Mouse (Mus musculus) midbrain, embryonic 16.5 days (tissue): Measurements from ENCODE around the gene Fcgbp. TPM values are rescaled to one million over a fixed set of nuclear protein-coding genes. Genes with fewer than 3 reads are reported as not detected.
"Not testable (repeated sequence)": the region's sequence is repeated elsewhere in the genome, so short reads cannot be mapped to it uniquely, and the experiment has no call there.

ENCODE experiments used
- ATAC-seq: fragments of 200-750 bp; cut with Nextera tagmentation; 2 replicates; pipeline ENCODE4 v1.8.0; 2017; ENCODE audit warnings: moderate TSS enrichment
- H3K27ac ChIP-seq: fragments of 300-500 bp; sonication (generic); 2 replicates; pipeline ENCODE4 v1.5.1; 2014; ENCODE audit warnings: mild to moderate bottlenecking, low read length, mixed read lengths
- H3K27me3 ChIP-seq: fragments of 300-500 bp; sonication (generic); 2 replicates; pipeline ENCODE4 v1.6.1; 2014; ENCODE audit warnings: low read depth, low read length, mixed read lengths; ENCODE audit not compliant: control insufficient read depth, insufficient read depth
- H3K36me3 ChIP-seq: fragments of 300-500 bp; sonication (generic); 2 replicates; pipeline ENCODE4 v1.6.1; 2014; ENCODE audit warnings: mild to moderate bottlenecking, low read length, moderate library complexity, mixed read lengths; ENCODE audit not compliant: control insufficient read depth, insufficient read depth
- H3K4me1 ChIP-seq: fragments of 300-500 bp; sonication (generic); 2 replicates; pipeline ENCODE4 v1.6.1; 2014; ENCODE audit warnings: mild to moderate bottlenecking, low read length, mixed read lengths; ENCODE audit not compliant: control insufficient read depth, insufficient read depth
- H3K4me2 ChIP-seq: fragments of 300-500 bp; sonication (generic); 2 replicates; pipeline ENCODE4 v1.6.1; 2014; ENCODE audit warnings: mild to moderate bottlenecking, low read length, mixed read lengths
- H3K4me3 ChIP-seq: fragments of 300-500 bp; sonication (generic); 2 replicates; pipeline ENCODE4 v1.5.1; 2014; ENCODE audit warnings: low read depth, mild to moderate bottlenecking, low read length, moderate library complexity, mixed read lengths
- H3K9ac ChIP-seq: fragments of 300-500 bp; sonication (generic); 2 replicates; pipeline ENCODE4 v1.6.1; 2014; ENCODE audit warnings: low read depth, low read length, mixed read lengths
- H3K9me3 ChIP-seq: fragments of 300-500 bp; sonication (generic); replicated peaks from 2 replicates; pipeline ENCODE4 v1.6.1; 2014; ENCODE audit warnings: mild to moderate bottlenecking, low read length, mixed read lengths; ENCODE audit not compliant: control insufficient read depth, poor library complexity, severe bottlenecking
- WGBS: fragments of 180-500 bp; shearing (Covaris S2); extraction: QIAGEN DNeasy Blood & Tissue Kit; methylation state at CpG from one replicate; pipeline ENCODE4 v1.1.7; 2014; 5-methylcytosine and 5-hydroxymethylcytosine counted together
- polyA plus RNA-seq: library from polyadenylated mRNA; unstranded; fragments of >200 nt; fragmentation: Nextera tagmentation; extraction: Ambion mirVana; gene quantifications from 2 replicates; pipeline ENCODE4 v1.2.1, GENCODE M21; 2015

Fcgbp gene
- polyA plus RNA-seq, 1 experiment from 2014 or later, result 0.26 TPM

DNA sequence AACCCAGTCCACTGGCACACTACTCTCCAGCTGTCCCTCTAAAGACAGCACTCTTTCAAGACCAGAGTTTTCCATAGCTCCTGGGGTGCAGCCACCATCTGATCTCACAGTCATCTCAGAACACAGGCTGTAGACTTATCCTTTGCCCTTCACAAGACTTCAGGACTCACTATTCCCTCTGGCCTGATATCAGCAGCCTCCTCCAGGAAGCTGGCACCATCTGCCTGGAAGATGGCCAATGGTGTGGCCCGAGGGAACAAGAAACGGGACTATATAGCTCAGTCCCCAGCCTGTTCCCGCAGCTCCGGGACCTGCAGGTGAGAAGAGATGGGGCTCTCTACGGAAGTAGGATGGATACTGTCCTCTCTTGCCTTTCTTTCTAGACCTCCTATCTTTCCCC is 58.1 kb downstream of the Fcgbp start, which contains the start of gene 9530053A07Rik:
Gene 9530053A07Rik, plus strand, starts transcription at position 301 of the 400 bp plus-strand sequence.
- Histone ChIP-seq H3K27ac (no peak within 1 kb of the TSS), H3K4me1 (no peaks in the 10 kb centered on the region), H3K36me3 (no peaks in the 10 kb centered on the region), H3K9me3 (no peaks in the 10 kb centered on the region), H3K4me2 (no peak within 1 kb of the TSS), H3K27me3 (no peaks in the 10 kb centered on the region), H3K4me3 (no peak within 1 kb of the TSS), H3K9ac (no peak within 1 kb of the TSS)
- 86% methylated on average over 5 of the region's 5 CpGs for WGBS
- ATAC-seq, result no peak

DNA sequence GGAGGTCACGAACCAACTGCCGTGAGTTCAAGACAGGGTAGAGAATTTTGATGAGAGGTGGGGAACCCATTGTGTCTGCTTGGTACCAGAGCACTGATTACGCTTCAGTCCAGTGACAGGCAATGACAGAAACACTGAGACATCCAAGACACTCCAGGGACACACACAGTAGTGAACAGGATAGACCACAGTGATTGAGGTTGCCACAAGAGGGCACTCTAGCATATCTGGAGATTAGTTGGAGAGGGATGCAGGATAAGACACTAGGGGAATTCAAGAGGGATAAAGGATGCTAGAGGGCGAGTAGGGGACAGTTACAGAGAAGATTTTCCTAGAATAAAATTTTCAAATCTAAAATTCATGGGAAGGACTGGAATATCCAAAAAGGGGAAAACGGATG is 66.6 kb downstream of the Fcgbp start:
- H3K36me3 ChIP-seq, result no peaks in the 10 kb centered on the region
- no peaks in the 10 kb centered on the region for H3K9me3 ChIP-seq
- no peaks in the 10 kb centered on the region for H3K4me1 ChIP-seq
- 50% methylated on average over 5 of the region's 5 CpGs for WGBS
- no peak overlapping the region for H3K27ac ChIP-seq
- no peaks in the 10 kb centered on the region; the same call in none of the 2 replicates for H3K27me3 ChIP-seq
- no peak for ATAC-seq
- H3K9ac ChIP-seq, result no peak overlapping the region
- H3K4me2 ChIP-seq, result no peak overlapping the region
- no peak overlapping the region for H3K4me3 ChIP-seq

DNA sequence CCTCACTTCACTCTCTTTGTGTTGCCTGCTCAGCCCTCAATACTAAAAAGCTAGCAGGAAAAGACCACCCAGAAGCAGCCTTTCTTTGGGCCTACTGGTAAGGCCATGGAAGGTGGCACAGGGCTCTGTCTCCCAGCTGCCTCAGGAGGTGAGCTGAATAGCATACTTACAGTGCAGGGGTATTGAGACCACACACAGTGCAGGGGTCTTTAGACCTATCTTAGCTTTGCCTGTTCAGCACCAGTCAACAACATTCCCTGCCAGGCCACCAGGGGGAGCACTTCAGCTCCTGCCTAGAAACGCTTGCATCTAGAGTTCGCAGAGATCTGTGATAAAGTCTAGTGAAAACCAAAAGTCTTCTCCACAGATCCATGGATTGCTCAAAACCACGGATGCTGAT is 77.2 kb downstream of the Fcgbp start:
- no peak overlapping the region for H3K4me3 ChIP-seq
- no peak overlapping the region for H3K27ac ChIP-seq
- WGBS, result 14% methylated on average over 3 of the region's 3 CpGs
- no peak overlapping the region for H3K4me2 ChIP-seq
- no peak overlapping the region for H3K9ac ChIP-seq
- H3K36me3 ChIP-seq, result no peaks in the 10 kb centered on the region
- H3K27me3 ChIP-seq, result no peaks in the 10 kb centered on the region; the same call in 1 of the 2 replicates
- peak; percentile 60; the same call in 1 of the 2 replicates for ATAC-seq
- no peaks in the 10 kb centered on the region for H3K4me1 ChIP-seq
- no peaks in the 10 kb centered on the region for H3K9me3 ChIP-seq

DNA sequence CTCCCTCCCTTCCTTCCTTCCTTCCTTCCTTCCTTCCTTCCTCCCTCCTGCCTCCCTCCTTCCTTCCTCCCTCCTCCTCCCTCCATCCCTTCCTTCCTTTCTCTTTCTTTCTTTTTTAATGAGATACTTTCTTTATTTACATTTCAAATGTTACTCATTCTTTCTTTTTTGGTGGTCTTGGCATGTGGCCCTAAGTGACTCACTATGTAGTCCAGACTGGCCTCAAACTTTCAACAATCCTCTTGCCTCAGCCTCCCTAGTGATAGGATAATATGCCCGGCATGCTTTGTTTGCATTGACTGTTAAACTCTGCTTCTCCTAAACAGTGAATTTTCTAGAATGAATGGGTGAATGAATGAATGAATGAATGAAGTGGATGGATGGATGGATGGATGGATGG is 78.8 kb downstream of the Fcgbp start:
- H3K4me3 ChIP-seq, result no peak overlapping the region
- H3K9me3 ChIP-seq, result no peaks in the 10 kb centered on the region
- 96% methylated on average over 1 of the region's 1 CpGs for WGBS

DNA sequence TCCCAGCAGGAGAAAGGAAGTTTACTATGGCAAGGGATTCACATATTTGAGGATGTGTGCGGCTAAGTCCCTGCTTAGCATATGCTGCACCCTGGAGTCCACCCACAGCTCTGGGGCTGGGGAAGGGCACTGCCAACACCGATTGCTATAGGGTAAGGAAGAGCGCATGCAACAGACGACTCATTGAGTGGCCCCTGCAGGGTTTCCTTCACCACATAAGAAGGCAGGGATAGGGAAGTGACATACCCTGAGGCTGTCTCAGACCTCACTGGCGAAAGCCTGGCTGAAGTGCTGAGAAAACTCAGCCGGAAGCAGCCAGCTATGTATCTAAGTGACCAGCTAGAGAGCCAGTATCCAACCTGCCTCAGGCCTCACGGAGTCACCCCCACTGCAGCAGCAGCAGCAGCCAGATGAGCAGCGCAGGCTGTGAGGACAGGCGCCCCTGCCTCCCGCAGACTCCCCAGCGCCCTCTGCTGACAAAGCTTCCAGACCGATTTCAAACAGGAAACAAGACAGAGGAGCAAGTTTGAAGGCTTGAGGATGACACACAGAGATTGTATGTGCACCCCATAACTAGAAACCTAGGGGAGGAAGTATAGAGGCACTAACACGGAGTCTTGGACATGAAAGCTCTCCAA is 80.7 kb downstream of the Fcgbp start:
- WGBS, result 14% methylated on average over 13 of the region's 13 CpGs

More for the DNA sequence above, 78.8 kb downstream of the Fcgbp start:
- no peak overlapping the region for H3K9ac ChIP-seq
- no peak overlapping the region for H3K4me2 ChIP-seq
- no peaks in the 10 kb centered on the region for H3K36me3 ChIP-seq
- no peaks in the 10 kb centered on the region for H3K4me1 ChIP-seq
- H3K27me3 ChIP-seq, result no peaks in the 10 kb centered on the region; the same call in 1 of the 2 replicates
- ATAC-seq, result no peak
- no peak overlapping the region for H3K27ac ChIP-seq

DNA sequence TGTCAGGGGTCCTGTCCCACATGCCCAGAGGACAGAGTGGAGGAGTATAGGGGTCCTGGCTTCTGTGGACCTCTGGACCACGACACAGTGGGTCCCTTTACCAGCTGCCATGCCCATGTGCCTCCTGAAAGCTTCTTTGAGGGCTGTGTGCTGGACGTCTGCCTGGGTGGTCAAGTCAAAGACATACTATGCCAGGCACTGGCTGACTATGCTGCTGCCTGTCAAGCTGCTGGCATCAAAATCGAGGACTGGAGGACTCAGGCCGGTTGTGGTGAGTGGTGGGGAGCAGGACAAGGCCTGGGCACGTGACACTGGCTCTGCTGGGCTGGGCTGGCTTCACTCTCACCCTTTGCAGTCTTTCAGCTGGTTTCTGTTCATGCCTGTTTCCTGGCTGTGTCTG is 82.6 kb downstream of the Fcgbp start:
- H3K9ac ChIP-seq, ATAC-seq, H3K9me3 ChIP-seq, H3K4me1 ChIP-seq, H3K36me3 ChIP-seq, H3K27ac ChIP-seq, H3K4me2 ChIP-seq, H3K27me3 ChIP-seq, H3K4me3 ChIP-seq: not testable (repeated sequence)
- WGBS, result 37% methylated on average over 5 of the region's 5 CpGs

More for the DNA sequence above, 80.7 kb downstream of the Fcgbp start:
- H3K9me3 ChIP-seq, result no peaks in the 10 kb centered on the region
- H3K36me3 ChIP-seq, result no peaks in the 10 kb centered on the region
- no peak overlapping the region; the same call in 1 of the 2 replicates for H3K9ac ChIP-seq
- no peak overlapping the region for H3K4me3 ChIP-seq
- ATAC-seq, result no peak
- H3K4me2 ChIP-seq, result no peak overlapping the region
- no peaks in the 10 kb centered on the region; the same call in 1 of the 2 replicates for H3K27me3 ChIP-seq
- H3K4me1 ChIP-seq, result no peaks in the 10 kb centered on the region
- H3K27ac ChIP-seq, result no peak overlapping the region

DNA sequence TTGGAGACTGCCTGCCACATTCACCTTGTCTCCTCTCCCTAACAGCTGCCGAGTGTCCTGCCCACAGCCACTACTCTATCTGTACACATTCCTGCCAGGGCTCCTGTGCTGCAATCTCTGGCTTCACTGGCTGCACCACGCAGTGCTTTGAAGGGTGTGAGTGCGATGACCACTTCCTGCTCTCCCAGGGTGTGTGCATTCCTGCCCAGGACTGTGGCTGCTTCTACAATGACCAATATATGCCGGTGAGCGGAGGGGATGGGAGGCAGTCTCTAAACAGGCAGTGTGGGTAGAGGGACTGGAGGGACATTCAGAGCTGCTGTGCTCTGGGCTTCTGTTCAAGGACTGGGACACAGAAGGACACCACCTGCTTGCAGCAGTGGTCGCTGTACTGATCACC is 88.3 kb downstream of the Fcgbp start:
- Histone ChIP-seq H3K4me1 (no peaks in the 10 kb centered on the region), H3K9ac (no peak overlapping the region), H3K4me2 (no peak overlapping the region), H3K4me3 (no peak overlapping the region), H3K27ac (no peak overlapping the region), H3K9me3 (no peaks in the 10 kb centered on the region), H3K36me3 (no peaks in the 10 kb centered on the region), H3K27me3 (no peaks in the 10 kb centered on the region)
- no peak for ATAC-seq
- 66% methylated on average over 6 of the region's 6 CpGs for WGBS

DNA sequence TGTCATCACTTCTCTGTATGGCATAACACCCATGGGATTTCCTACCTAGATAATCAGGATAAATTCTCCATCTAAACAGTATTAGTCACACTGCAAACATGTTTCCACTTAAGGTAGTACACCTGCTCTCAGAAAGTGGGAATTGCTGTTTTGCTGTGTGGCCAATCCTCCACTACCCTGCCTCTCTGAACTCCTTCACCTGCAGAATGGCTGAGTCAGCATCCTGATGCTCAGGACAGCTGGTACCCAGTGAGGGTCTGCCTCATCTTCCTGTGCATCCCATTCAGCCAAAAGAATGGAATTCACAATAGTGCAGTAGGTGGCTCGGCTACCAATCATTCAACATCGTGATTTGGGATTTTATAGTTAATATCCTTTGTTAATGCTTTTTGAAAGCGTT is 88.9 kb downstream of the Fcgbp start:
- no peaks in the 10 kb centered on the region for H3K4me1 ChIP-seq
- no peak overlapping the region for H3K9ac ChIP-seq
- no peak overlapping the region for H3K27ac ChIP-seq
- H3K4me3 ChIP-seq, result no peak overlapping the region
- no peak for ATAC-seq
- no peaks in the 10 kb centered on the region for H3K27me3 ChIP-seq
- H3K9me3 ChIP-seq, result no peaks in the 10 kb centered on the region
- H3K4me2 ChIP-seq, result no peak overlapping the region
- WGBS, result 73% methylated on average over 3 of the region's 3 CpGs
- no peaks in the 10 kb centered on the region for H3K36me3 ChIP-seq

DNA sequence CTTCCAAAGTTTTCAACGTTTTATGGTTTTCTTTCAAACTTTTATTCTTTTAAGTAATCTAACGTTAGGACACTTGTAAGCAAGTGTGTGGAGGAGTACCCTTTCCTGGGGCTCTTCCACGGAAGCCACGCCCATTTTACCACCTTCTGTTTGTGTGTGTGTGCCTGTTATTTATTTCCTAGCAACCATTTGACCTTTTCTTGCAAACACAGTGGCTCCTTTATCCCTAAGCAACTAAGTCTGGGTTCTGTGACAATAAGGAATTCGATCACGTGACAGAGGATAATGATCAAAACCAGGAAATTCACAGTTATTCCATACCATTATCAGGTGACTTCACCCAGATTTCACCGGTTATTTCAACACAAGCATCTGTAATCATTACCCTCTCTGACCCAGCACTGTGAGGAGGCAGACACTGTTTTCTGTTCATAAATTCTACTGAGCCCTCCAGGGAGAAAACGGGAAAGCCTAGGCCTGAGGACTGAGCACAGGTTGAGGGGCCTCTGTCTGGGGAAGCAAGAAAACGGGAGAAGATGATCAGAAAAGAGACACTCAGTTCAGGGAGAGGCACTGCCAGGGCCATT is 90.2 kb downstream of the Fcgbp start:
- H3K4me2 ChIP-seq, result no peak overlapping the region
- 60% methylated on average over 9 of the region's 9 CpGs for WGBS
- no peaks in the 10 kb centered on the region for H3K4me1 ChIP-seq
- H3K9me3 ChIP-seq, result no peaks in the 10 kb centered on the region
- no peaks in the 10 kb centered on the region for H3K36me3 ChIP-seq
- H3K4me3 ChIP-seq, result no peak overlapping the region
- no peak overlapping the region for H3K9ac ChIP-seq
- no peaks in the 10 kb centered on the region for H3K27me3 ChIP-seq
- no peak overlapping the region for H3K27ac ChIP-seq
- ATAC-seq, result no peak
